Mouse (Mus musculus) urinary bladder, postnatal 14 days (tissue): ENCODE results near the gene Odf3.
"Not testable (repeated sequence)": the region's sequence is repeated elsewhere in the genome, so short reads cannot be mapped to it uniquely, and the experiment has no call there.

Experiments
- DNase-seq: peaks from one replicate; pipeline ENCODE4 v3.0.0; 2021; ENCODE audit warnings: low spot score

Gene Odf3

DNA sequence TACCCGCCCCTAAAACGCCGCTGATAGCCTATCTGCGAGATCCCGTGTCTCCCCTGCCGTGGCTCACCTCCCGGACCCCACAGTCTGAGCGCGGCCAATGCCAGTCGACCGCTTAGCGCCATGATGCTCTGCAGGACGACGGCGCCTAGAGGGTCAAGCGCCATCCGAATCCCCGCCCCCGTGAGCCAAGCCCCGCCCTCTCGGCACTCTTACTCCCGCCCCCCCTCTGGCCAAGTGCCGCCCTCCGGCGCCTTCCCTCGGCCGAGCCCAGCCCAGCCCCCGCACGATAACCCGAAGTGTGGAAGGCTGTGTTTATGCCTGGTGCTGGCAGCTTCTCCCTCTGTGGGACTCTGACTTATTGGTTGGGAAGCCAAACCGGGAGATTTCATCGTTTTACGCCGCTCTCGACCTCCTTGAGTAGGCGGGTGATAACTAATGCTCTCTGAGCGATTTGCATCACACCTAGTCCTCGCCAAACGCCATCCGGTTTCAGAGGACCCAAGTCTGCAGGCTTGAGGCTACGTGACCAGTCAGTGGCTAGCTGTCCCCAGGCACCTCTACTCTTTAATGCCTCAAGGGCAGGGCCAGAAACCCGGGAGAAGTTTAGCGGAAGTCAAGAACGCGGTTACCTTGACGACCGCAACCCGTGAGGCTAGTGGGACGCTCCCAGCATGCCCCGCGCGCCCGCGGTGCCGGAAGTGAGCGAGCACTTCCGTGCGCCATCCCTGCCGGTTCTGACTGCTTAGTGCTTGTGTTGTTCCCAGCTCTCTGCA is 34.3 kb downstream of the Odf3 start, which contains the start of the genes Psmd13 and Sirt3:
TSS of gene Psmd13 (plus strand) at position 273 of the 773 bp plus-strand sequence.
TSS of gene Sirt3 (minus strand) at position 614 of the 773 bp plus-strand sequence.
- DNase-seq: peak; percentile 95

GRCm38 (mm10) chr7:140882469-140882803 is 34.8 kb downstream of the Odf3 start:
- DNase-seq: no peak

GRCm38 (mm10) chr7:140890636-140891035 is 43.0 kb downstream of the Odf3 start:
- DNase-seq: not testable (repeated sequence)

DNA sequence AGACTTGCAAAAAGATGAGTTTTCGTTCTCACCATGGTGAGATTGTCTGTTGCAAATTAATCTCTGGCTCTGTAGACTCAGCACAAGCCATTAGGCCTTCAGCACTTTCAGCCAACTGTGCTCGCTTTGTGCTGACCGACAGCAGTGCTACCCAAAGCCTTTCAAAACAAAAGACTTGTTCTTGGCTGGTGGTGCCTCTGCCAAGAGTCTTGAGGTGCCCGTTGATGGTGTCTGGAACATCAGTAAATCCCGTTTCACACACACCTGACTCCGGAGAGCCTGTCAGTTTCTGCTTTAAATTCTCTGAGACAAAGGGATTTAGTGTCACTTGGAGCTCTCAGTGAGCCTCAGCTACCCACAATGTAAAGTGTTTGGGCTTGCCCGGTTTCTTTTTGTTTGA is 46.4 kb downstream of the Odf3 start:
- no peak for DNase-seq

DNA sequence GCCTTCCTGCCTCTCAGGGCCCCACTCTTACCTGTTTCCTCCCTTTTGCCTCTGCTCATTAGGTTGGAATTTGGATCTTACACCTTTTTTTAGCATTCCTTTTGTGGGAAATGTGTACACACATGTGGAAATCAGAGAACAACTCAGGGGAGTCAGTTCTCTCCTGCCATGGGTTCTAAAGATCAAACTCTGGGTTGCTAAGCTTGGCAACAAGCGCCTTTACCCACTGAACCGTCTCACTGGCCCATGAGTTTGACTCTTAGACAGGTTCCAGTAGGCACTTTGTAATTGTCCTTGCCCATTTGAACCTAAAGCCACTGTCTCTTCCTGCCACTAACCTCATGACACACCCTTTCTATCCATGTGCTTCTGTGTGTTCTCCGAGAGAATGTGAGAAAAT is 47.0 kb downstream of the Odf3 start:
- no peak for DNase-seq

DNA sequence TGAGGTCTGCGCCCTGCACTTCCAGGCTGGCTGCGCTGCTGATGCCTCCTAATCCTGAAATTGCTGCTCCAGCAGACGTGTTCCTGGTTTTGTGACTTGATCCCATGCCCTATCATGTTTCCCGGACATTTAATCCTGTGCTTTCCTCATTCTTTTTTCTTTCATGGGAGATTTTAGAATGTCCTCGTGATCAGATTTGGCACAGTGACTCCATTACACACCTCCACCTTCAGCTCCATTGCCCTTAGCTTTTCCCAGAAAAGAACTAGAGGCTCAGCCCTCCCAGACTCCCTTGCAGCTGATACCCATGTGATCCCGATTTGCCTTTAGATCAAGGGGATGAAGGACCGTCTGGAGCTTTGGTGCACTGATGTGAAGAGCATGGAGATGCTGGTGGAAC is 50.3 kb downstream of the Odf3 start:
- no peak for DNase-seq

- DNase-seq: no peak
Observed at GRCm38 (mm10) chr7:140899121-140899520, 51.5 kb downstream of the Odf3 start.

GRCm38 (mm10) chr7:140900220-140900619 is 52.6 kb downstream of the Odf3 start, which contains the start of gene Cox8b:
TSS of gene Cox8b (minus strand) at chr7:140900446.
- DNase-seq: no peak
